In the genomic region with DNA sequence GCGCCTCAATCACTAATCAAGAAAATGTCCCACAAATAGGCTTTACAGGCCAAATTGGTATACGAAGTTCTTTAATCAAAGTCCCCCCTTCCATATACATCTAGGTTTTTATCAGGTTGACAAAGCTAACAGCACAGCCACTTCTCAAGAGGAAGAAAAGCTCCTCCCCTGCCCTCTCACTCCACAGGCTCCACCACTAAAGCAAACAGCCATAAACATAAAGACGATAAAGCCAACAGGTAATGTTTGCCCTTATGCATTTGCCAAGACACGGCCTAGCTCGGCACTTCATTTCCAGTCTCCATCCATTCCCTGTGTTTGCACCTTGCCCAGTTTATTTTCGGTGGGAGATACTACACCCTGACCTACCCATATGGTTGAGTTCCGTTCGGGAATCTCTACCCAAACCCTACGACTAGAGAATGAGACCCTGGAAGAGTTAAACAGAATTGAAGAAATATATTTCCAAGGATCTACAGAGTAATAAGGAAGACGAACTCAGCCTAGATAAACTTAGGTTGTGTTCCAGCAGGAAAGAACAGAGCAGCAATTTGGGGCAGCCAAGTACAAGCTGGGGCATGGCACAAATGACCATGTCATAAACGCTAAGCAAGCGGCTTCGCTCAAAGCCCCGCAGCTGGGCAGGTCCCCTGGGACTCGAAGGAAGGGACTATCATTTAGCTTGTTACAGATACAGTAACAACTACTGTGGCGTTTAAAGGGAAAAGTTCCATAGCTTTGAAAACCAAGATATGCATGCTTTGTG, we compare ENCODE assay signal across 19 mouse cellular contexts. TPM values are rescaled to one million over a fixed set of nuclear protein-coding genes. Genes with fewer than 3 reads are reported as not detected.
A peak's percentile ranks its signal among the peaks of the same experiment; 100 is the strongest.
DNase-seq lines count a peak whose midpoint lies in the region; ATAC-seq lines count a peak whose summit lies in the region.
"Had no signal": no experiment of that assay in that cellular context is flagged by ENCODE, and none has a peak within 500 bp of the region (broad histone marks: within the 10 kb centered on the region; RNA-seq: fewer than 3 reads in every experiment).

No protein-coding gene starts in this region.

- H3K4me2 ChIP-seq in embryonic facial prominence, embryonic 14.5 days (ENCODE audit: low read depth, low read length) = no peak overlapping the region
- H3K4me2 ChIP-seq: forebrain, embryonic 13.5 days; limb, embryonic 15.5 days; liver, embryonic 15.5 days; midbrain, embryonic 12.5 days had no signal

- H3K36me3 ChIP-seq in embryonic facial prominence, embryonic 14.5 days (ENCODE audit: control insufficient read depth, insufficient read depth, low read length) = no peaks in the 10 kb centered on the region
- no peaks in the 10 kb centered on the region for H3K36me3 ChIP-seq in embryonic facial prominence, embryonic 10.5 days (replicated peaks)
- H3K36me3 ChIP-seq: hindbrain, embryonic 10.5 days; limb, embryonic 15.5 days; liver, embryonic 15.5 days; midbrain, embryonic 12.5 days had no signal

- peaks cover 10% of the 10 kb centered on the region for H3K27me3 ChIP-seq in embryonic facial prominence, embryonic 14.5 days (replicated peaks; ENCODE audit: control insufficient read depth, insufficient read depth, low read length)
- H3K27me3 ChIP-seq in embryonic facial prominence, embryonic 10.5 days (replicated peaks; ENCODE audit: low read depth, poor library complexity, severe bottlenecking) = peaks cover 28% of the 10 kb centered on the region

- no peak overlapping the region for H3K27ac ChIP-seq in embryonic facial prominence, embryonic 14.5 days (replicated peaks; ENCODE audit: low read depth, low read length)
- no peak overlapping the region for H3K27ac ChIP-seq in embryonic facial prominence, embryonic 10.5 days (replicated peaks)
- H3K27ac ChIP-seq: forebrain, embryonic 13.5 days; hindbrain, embryonic 10.5 days; hindbrain, postnatal 0 days; limb, embryonic 15.5 days; liver, embryonic 15.5 days; midbrain, embryonic 12.5 days had no signal

- DNase-seq in embryonic facial prominence, embryonic 14.5 days (ENCODE audit: low spot score) = peak; percentile 46
- no peak for DNase-seq in embryonic facial prominence, embryonic 10.5 days (ENCODE audit: low spot score)
- peak; percentile 17 for DNase-seq in kidney, postnatal 10 days
- DNase-seq in kidney, adult 11 months = no peak
- peak; percentile 24 to 26 for DNase-seq in urinary bladder, postnatal 36 days (ENCODE audit: low spot score in 2 of 2)
- no peak for DNase-seq in urinary bladder, postnatal 25 days (ENCODE audit: low spot score)
- no peak for DNase-seq in adrenal gland, postnatal 14 days
- DNase-seq in layer of hippocampus, postnatal 36 days = no peak
- DNase-seq: adrenal gland, adult 8-10 months; cerebellum, adult 9-10 months; gastrocnemius, postnatal 36 days had no signal

- H3K9me3 ChIP-seq in embryonic facial prominence, embryonic 14.5 days (ENCODE audit: control insufficient read depth, low read length) = no peaks in the 10 kb centered on the region
- H3K9me3 ChIP-seq in embryonic facial prominence, embryonic 10.5 days = no peaks in the 10 kb centered on the region
- H3K9me3 ChIP-seq: forebrain, embryonic 13.5 days; hindbrain, embryonic 10.5 days; limb, embryonic 15.5 days; liver, embryonic 15.5 days; midbrain, embryonic 12.5 days had no signal

- WGBS in embryonic facial prominence, embryonic 14.5 days = 79% methylated on average over 16 of the region's 16 CpGs
- WGBS in embryonic facial prominence, embryonic 10.5 days = 88% methylated on average over 16 of the region's 16 CpGs

- no peak overlapping the region for H3K4me3 ChIP-seq in embryonic facial prominence, embryonic 14.5 days (ENCODE audit: low read depth, low read length)
- no peak overlapping the region for H3K4me3 ChIP-seq in embryonic facial prominence, embryonic 10.5 days
- H3K4me3 ChIP-seq: erythroblast, embryonic 14.5 days; forebrain, embryonic 13.5 days; hindbrain, embryonic 10.5 days; limb, embryonic 15.5 days; liver, embryonic 15.5 days; midbrain, embryonic 12.5 days had no signal

- H3K9ac ChIP-seq in embryonic facial prominence, embryonic 14.5 days (ENCODE audit: low read depth, low read length) = no peak overlapping the region
- H3K9ac ChIP-seq: forebrain, embryonic 13.5 days; limb, embryonic 15.5 days; liver, embryonic 15.5 days; midbrain, embryonic 12.5 days had no signal

- ATAC-seq in embryonic facial prominence, embryonic 14.5 days (ENCODE audit: low read depth) = no peak
- ATAC-seq: forebrain, embryonic 13.5 days; hindbrain, postnatal 0 days; Patski had no signal

- H3K4me1 ChIP-seq in embryonic facial prominence, embryonic 14.5 days (ENCODE audit: control insufficient read depth, insufficient read depth, low read length) = no peaks in the 10 kb centered on the region
- no peaks in the 10 kb centered on the region for H3K4me1 ChIP-seq in embryonic facial prominence, embryonic 10.5 days
- H3K4me1 ChIP-seq: limb, embryonic 15.5 days had no signal

RNA-seq across cellular contexts. Expression of gene Atp8a2, which starts 26.0 kb away (rescaled TPM):
- polyA plus RNA-seq in embryonic facial prominence, embryonic 14.5 days (2014; fragmentation: Nextera tagmentation; extraction: Ambion mirVana) = 3.6 and 4.3 TPM in 2 replicates
- 1.8 and 2.8 TPM in 2 replicates for polyA plus RNA-seq in embryonic facial prominence, embryonic 10.5 days (2016; fragmentation: Nextera tagmentation; extraction: Ambion mirVana)
- total RNA-seq in adrenal gland, postnatal 14 days (2021) = 0.82 and 2.3 TPM in 2 replicates
- total RNA-seq in layer of hippocampus, postnatal 36 days (2021) = 10 to 100 TPM; 45.1 to 51.3 TPM
- polyA plus RNA-seq: Patski had no signal

Comparison
In these comparisons a context has a peak if more than half of its experiments do, and no peak if none do; other contexts are left out.
1. DNase-seq: peak in embryonic facial prominence, embryonic 14.5 days (single experiment), kidney, postnatal 10 days (single experiment) and urinary bladder, postnatal 36 days (2 of 2); none in embryonic facial prominence, embryonic 10.5 days (single experiment), kidney, adult 11 months (single experiment), urinary bladder, postnatal 25 days (single experiment), adrenal gland, postnatal 14 days (single experiment) and layer of hippocampus, postnatal 36 days (0 of 2).
2. RNA of gene Atp8a2, which starts 26.0 kb away (total RNA-seq): 45.1 to 51.3 TPM in layer of hippocampus, postnatal 36 days; 0.82 to 2.3 TPM in adrenal gland, postnatal 14 days; every median in the first group is over 10 times any median in the second.